Mouse (Mus musculus): ENCODE results near the gene Midn.
A peak's percentile ranks its signal among the peaks of the same experiment; 100 is the strongest.

The Midn gene

GRCm38 (mm10) chr10:80196778-80197581, 48.9 kb downstream of the Midn start:
- no peak for DNase-seq

- peak; percentile 86 for DNase-seq
Observed at GRCm38 (mm10) chr10:80199440-80200008, 51.5 kb downstream of the Midn start.

GRCm38 (mm10) chr10:80200485-80200884, 52.4 kb downstream of the Midn start:
- DNase-seq = no peak

- DNase-seq = no peak
Observed at GRCm38 (mm10) chr10:80204055-80204454, 56.0 kb downstream of the Midn start.

GRCm38 (mm10) chr10:80207201-80207600, 59.1 kb downstream of the Midn start:
- DNase-seq = no peak

GRCm38 (mm10) chr10:80207676-80208075, 59.6 kb downstream of the Midn start:
- DNase-seq = no peak

All from cerebellum, adult 8-10 months (tissue).